Mouse (Mus musculus) olfactory bulb, adult 2 months (tissue): ENCODE measurements around the gene Mael.

Experiments
- CTCF ChIP-seq: fragments of 200-500 bp; IDR thresholded peaks from 2 replicates; pipeline ENCODE4 v1.5.1; 2012; ENCODE audit warnings: low read depth, mild to moderate bottlenecking, low read length, moderate library complexity; ENCODE audit not compliant: insufficient read depth
- POLR2A ChIP-seq: fragments of 200-500 bp; IDR thresholded peaks from 2 replicates; pipeline ENCODE4 v1.6.1; 2012; ENCODE audit warnings: mild to moderate bottlenecking, low read depth, low read length, moderate library complexity; ENCODE audit not compliant: insufficient read depth

DNA sequence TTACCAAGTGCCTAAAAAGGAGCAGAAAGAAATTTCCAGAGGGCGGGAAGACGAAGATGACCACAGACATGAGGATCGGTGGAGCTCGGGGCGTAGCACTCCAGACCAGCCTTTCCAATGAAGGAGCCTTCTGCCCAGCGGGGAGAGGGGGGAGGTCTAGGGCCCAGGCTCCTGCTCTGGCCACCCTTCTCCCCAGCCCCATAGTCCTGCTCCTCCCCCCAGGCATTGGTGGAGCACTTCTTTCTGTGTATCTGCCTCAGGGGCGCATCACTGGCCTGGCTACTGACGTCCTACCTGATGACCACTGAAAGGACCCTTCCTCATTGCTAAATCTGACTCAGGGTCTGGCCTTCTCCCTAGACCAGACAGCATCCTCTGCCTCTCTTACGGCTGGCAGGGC is 73.4 kb downstream of the Mael start:
- no peak for TF ChIP-seq CTCF
- TF ChIP-seq POLR2A, result no peak
